Mouse (Mus musculus) heart, embryonic 14.5 days (tissue): ENCODE measurements around the gene Gna14. TPM values are rescaled to one million over a fixed set of nuclear protein-coding genes. Genes with fewer than 3 reads are reported as not detected.

Experiments used
- ATAC-seq: fragments of 200-750 bp; cut with Nextera tagmentation; 2 replicates; pipeline ENCODE4 v1.8.0; 2017; ENCODE audit warnings: low read depth, moderate TSS enrichment; ENCODE audit not compliant: insufficient number of reproducible peaks, insufficient read depth, low FRiP score
- H3K27ac ChIP-seq, 2 experiments: fragments of 200-500 bp in 1 of 2; fragments of 300-500 bp in 1 of 2; sonication (generic) in 1 of 2; replicated peaks in 1 of 2; 2 replicates each; pipeline ENCODE4 v1.5.1; 2012 to 2014; ENCODE audit warnings: low read depth in 2 of 2, low read length in 2 of 2, control low read depth in 1 of 2, mild to moderate bottlenecking in 1 of 2, mixed read lengths in 1 of 2; ENCODE audit not compliant: control insufficient read depth in 1 of 2, insufficient read depth in 1 of 2
- H3K27me3 ChIP-seq: fragments of 300-500 bp; sonication (generic); 2 replicates; pipeline ENCODE4 v1.6.1; 2014; ENCODE audit warnings: mild to moderate bottlenecking, low read length, control low read depth; ENCODE audit not compliant: control insufficient read depth, insufficient read depth
- H3K36me3 ChIP-seq: fragments of 300-500 bp; sonication (generic); 2 replicates; pipeline ENCODE4 v1.6.1; 2014; ENCODE audit warnings: mild to moderate bottlenecking, control low read depth, low read length, mixed read lengths; ENCODE audit not compliant: control insufficient read depth, insufficient read depth
- H3K4me1 ChIP-seq, 2 experiments: fragments of 200-500 bp in 1 of 2; fragments of 300-500 bp in 1 of 2; sonication (generic) in 1 of 2; 2 replicates each; pipeline ENCODE4 v1.6.1; 2012 to 2014; ENCODE audit warnings: low read length in 2 of 2, control low read depth in 1 of 2, mixed read lengths in 1 of 2; ENCODE audit not compliant: control insufficient read depth in 2 of 2, insufficient read depth in 2 of 2
- H3K4me2 ChIP-seq: fragments of 300-500 bp; sonication (generic); 2 replicates; pipeline ENCODE4 v1.6.1; 2014; ENCODE audit warnings: mild to moderate bottlenecking, low read length
- H3K4me3 ChIP-seq, 2 experiments: fragments of 200-500 bp in 1 of 2; fragments of 300-500 bp in 1 of 2; sonication (generic) in 1 of 2; 2 replicates each; pipeline ENCODE4 v1.5.1; 2012 to 2014; ENCODE audit warnings: low read length in 2 of 2, mild to moderate bottlenecking in 2 of 2, control low read depth in 1 of 2, low read depth in 1 of 2, moderate library complexity in 1 of 2; ENCODE audit not compliant: control insufficient read depth in 1 of 2, insufficient read depth in 1 of 2
- H3K9ac ChIP-seq: fragments of 300-500 bp; sonication (generic); 2 replicates; pipeline ENCODE4 v1.6.1; 2014; ENCODE audit warnings: mild to moderate bottlenecking, low read length
- H3K9me3 ChIP-seq: fragments of 300-500 bp; sonication (generic); 2 replicates; pipeline ENCODE4 v1.6.1; 2016; ENCODE audit warnings: low read length, control low read depth; ENCODE audit not compliant: control insufficient read depth
- WGBS: fragments of 180-500 bp; shearing (Covaris S2); extraction: QIAGEN DNeasy Blood & Tissue Kit; methylation state at CpG from one replicate; pipeline ENCODE4 v1.1.7; 2014; 5-methylcytosine and 5-hydroxymethylcytosine counted together
- polyA plus RNA-seq: library from polyadenylated mRNA; unstranded; fragments of >200 nt; fragmentation: Nextera tagmentation; extraction: Ambion mirVana; gene quantifications from 2 replicates; pipeline ENCODE4 v1.2.1, GENCODE M21; 2014

Gna14 gene
- polyA plus RNA-seq, 1 experiment from 2014 or later = 0.78 TPM

DNA sequence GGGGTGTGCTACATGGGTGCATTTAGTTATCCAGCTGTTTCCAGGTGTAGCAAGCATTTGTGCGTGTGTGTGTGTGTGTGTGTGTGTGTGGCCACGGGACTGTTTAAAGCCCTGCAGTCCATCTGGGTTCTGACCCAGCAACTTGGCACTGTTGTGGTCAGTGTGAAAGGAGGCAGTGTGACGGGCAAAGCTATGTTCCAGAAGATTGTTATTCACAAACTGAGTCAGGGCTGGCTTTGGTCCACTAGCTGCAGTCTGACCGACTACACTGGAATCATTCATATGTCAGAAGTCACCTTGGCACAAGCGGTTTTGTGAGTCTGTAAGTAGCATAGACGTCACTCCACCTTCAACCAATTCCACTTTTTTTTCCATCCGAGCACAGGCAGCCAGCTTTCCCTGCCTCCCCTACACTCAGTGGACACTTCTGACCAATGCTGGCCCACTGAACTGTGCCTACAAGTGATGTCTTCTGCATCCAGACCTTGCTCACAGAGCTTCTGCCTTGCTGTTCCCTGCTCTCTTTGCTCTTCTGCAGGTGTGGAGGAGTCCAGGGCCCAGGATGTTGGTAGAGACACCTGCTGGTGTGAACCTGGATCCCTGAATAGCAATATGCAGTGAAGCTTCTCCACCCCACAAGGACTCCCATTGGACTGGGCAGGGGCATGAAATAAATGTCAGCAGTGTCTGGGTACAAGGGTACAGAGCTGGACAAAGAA is 157.9 kb downstream of the Gna14 start:
- H3K27ac ChIP-seq = no peak overlapping the region
- ATAC-seq = no peak
- no peak overlapping the region for H3K9ac ChIP-seq
- H3K27me3 ChIP-seq = no peaks in the 10 kb centered on the region; the same call in 1 of the 2 replicates
- WGBS = 74% methylated on average over 7 of the region's 7 CpGs
- no peak overlapping the region for H3K4me2 ChIP-seq
- no peaks in the 10 kb centered on the region for H3K36me3 ChIP-seq
- H3K4me1 ChIP-seq = no peaks in the 10 kb centered on the region
- no peaks in the 10 kb centered on the region for H3K9me3 ChIP-seq
- no peak overlapping the region for H3K4me3 ChIP-seq

DNA sequence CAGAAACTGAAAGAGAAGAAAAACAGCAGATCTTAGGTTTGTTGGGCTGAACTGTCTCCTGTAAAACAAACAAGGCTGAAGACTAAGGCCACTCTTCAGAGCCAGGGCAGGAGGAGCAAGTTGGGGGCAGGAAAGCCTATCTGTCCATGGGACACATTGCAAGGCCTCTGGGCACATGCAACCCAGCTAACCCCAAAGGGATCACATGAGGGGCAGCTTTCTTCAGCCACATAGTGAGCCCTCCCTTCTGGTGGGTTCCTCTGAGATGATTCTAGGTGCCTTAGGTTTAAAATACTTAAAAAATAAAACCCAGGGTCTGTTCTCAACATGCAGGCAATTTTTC is 158.4 kb downstream of the Gna14 start:
- peaks cover 3 to 5% of the 10 kb centered on the region in 2 experiments; a peak in 1 of 4 replicates for H3K4me1 ChIP-seq
- H3K27me3 ChIP-seq = no peaks in the 10 kb centered on the region; the same call in 1 of the 2 replicates
- ATAC-seq = no peak
- no peak overlapping the region for H3K27ac ChIP-seq
- no peak overlapping the region for H3K4me2 ChIP-seq
- no peaks in the 10 kb centered on the region for H3K36me3 ChIP-seq
- H3K4me3 ChIP-seq = no peak overlapping the region
- H3K9me3 ChIP-seq = no peaks in the 10 kb centered on the region
- H3K9ac ChIP-seq = no peak overlapping the region

DNA sequence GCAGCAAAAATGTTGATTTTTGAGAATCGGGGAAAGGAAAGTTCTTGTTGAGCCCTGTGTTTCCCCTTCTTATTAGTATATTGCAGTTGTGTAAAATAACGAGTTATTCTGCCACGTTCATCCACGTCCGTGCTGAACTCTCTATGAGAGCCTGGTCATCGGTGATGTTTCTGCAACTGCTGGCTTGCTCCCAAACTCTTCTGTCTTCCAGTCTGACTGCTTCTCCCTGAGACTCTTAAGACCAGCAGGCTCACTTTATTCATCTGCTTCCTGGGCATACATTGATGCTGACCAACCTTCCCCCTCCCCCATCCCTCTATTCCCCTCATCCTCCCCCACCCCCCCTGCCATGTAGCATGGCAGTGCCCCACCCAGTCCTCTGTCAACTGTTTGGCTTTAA is 161.7 kb downstream of the Gna14 start:
- no peak overlapping the region for H3K27ac ChIP-seq
- no peak for ATAC-seq
- no peak overlapping the region for H3K4me2 ChIP-seq
- H3K9me3 ChIP-seq = no peaks in the 10 kb centered on the region
- no peaks in the 10 kb centered on the region for H3K36me3 ChIP-seq
- H3K4me3 ChIP-seq = no peak overlapping the region
- no peaks in the 10 kb centered on the region; the same call in 1 of the 2 replicates for H3K27me3 ChIP-seq
- no peak overlapping the region for H3K9ac ChIP-seq
- WGBS = 83% methylated on average over 6 of the region's 6 CpGs
- H3K4me1 ChIP-seq = peaks cover 3 to 6% of the 10 kb centered on the region in 2 experiments; a peak in 1 of 4 replicates

DNA sequence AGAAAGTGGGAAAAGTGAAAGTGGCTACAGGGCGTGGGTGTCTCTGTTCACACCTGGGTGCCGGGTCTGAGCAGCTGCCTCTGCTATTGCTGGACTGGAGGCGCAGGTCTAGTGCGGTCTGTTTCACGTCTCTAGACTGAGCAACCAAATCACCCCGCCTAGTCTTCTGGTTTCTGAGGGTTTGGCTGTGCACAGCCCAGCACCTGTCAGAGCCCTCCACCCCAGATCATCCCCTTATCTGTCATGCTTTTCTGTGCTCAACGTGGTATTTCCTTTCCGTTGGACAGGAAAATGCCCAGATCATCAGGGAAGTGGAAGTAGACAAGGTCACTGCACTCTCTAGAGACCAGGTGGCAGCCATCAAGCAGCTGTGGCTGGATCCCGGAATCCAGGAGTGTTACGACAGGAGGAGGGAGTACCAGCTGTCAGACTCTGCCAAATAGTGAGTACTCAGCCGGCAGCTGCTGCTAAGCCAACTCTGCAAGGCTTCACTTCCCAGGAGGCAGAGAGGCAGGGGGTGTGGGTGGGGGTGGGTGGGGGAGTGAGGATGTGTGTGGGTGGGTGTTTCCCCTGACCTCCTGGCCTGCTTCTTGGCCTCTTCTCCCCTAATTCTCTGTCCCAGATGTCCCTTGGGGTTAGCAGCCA is 163.2 kb downstream of the Gna14 start:
- 41% methylated on average over 11 of the region's 11 CpGs for WGBS
- ATAC-seq = no peak
- H3K4me2 ChIP-seq = peak overlapping the region; percentile 46
- no peak overlapping the region for H3K9ac ChIP-seq
- peaks cover 3 to 6% of the 10 kb centered on the region in 2 experiments; a peak in 1 of 4 replicates for H3K4me1 ChIP-seq
- H3K27ac ChIP-seq = no peak overlapping the region
- no peak overlapping the region for H3K4me3 ChIP-seq
- H3K27me3 ChIP-seq = no peaks in the 10 kb centered on the region; the same call in 1 of the 2 replicates
- H3K36me3 ChIP-seq = no peaks in the 10 kb centered on the region
- H3K9me3 ChIP-seq = no peaks in the 10 kb centered on the region

DNA sequence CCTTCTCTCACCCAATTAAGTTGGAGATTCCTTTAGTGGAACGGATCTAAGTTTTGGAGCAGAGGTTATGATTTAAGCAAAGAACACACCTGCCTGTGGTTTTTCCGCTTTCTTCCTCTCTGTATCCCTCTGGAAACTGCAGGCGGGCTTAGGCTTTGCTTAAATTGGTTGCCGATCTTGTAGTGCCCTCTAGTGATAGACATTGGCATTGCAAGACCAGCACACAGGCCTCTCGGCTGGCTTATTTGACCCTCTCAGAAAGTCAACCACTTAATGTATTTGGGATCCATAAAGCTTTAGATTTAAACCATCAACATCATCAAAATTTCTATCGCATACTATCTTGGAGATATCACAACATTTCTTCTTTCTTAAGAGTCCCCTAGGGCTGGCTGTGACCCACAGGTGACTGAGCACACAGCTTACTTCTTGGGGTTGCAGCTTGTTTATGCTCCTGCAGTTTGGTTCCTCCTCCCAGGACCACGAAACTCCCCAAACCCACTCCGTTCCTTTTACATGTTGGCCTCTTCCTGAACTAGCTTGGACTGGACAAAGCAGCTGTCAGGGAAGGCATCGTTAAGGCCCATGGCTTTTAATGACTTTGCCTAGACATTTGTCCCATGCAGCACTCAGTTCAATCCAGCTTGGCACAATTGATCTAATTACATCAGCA is 163.9 kb downstream of the Gna14 start:
- 17% methylated on average over 9 of the region's 9 CpGs for WGBS
- ATAC-seq = no peak
- no peaks in the 10 kb centered on the region for H3K36me3 ChIP-seq
- H3K27ac ChIP-seq = no peak overlapping the region
- no peaks in the 10 kb centered on the region for H3K9me3 ChIP-seq
- H3K4me3 ChIP-seq = no peak overlapping the region
- no peaks in the 10 kb centered on the region; the same call in 1 of the 2 replicates for H3K27me3 ChIP-seq
- H3K9ac ChIP-seq = no peak overlapping the region
- H3K4me2 ChIP-seq = peak overlapping the region; percentile 46
- peaks cover 3 to 6% of the 10 kb centered on the region in 2 experiments; a peak in 1 of 4 replicates for H3K4me1 ChIP-seq

DNA sequence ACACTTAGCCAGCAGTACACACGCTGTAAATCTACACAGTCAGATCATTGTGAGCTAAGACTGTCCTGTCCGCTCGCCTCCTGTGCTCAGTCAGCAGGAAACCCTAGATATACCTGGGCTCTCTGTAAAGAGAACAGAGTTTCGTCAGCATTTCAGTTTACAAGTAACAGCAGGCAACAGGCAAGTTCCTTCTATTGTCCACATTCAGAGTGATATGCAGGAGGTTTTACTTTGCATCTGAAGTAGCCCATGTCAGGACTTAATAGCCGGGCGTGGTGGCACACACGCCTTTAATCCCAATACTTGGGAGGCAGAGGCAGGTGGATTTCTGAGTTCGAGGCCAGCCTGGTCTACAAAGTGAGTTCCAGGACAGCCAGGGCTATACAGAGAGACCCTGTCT is 166.5 kb downstream of the Gna14 start:
- Histone ChIP-seq H3K27me3 (no peaks in the 10 kb centered on the region; the same call in 1 of the 2 replicates), H3K4me2 (no peak overlapping the region), H3K4me3 (no peak overlapping the region), H3K9ac (no peak overlapping the region), H3K4me1 (peaks cover 3 to 6% of the 10 kb centered on the region in 2 experiments; a peak in 1 of 4 replicates), H3K36me3 (no peaks in the 10 kb centered on the region), H3K9me3 (no peaks in the 10 kb centered on the region), H3K27ac (no peak overlapping the region)
- no peak for ATAC-seq
- WGBS = 76% methylated on average over 8 of the region's 8 CpGs

DNA sequence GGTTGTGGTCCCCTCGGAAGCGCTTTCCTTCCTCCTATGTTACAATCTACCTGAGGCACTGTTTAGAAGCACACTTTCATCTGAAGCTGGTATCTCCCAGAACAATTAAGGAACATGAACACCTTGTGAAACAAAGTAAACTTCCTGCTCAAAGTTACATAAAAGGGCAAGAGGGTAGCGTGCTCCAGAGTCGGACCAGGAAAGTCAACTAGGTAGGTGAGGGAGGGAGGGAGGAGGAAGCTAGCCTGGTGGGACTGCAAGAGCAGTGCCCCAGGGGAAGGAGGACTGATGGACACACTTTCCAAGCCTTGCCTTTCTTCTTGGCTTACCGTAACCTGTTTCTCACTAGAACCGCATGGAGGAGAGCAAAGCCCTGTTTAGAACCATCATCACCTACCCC is 172.1 kb downstream of the Gna14 start:
- H3K4me3 ChIP-seq = no peak overlapping the region
- no peaks in the 10 kb centered on the region for H3K27me3 ChIP-seq
- no peak for ATAC-seq
- H3K4me1 ChIP-seq = 0 out of 4 replicates have a peak, but pooled peaks cover 0 to 3% of the 10 kb centered on the region in 2 experiments
- H3K36me3 ChIP-seq = no peaks in the 10 kb centered on the region
- no peak overlapping the region for H3K27ac ChIP-seq
- no peaks in the 10 kb centered on the region for H3K9me3 ChIP-seq
- H3K9ac ChIP-seq = no peak overlapping the region
- 93% methylated on average over 6 of the region's 6 CpGs for WGBS
- H3K4me2 ChIP-seq = no peak overlapping the region
